In genomic region chr10:61448834-61449233, GRCm38 (mm10) we compare ENCODE assay signal across 25 mouse cellular contexts. TPM values are rescaled to one million over a fixed set of nuclear protein-coding genes. Genes with fewer than 3 reads are reported as not detected.
DNase-seq lines count a peak whose midpoint lies in the region; ATAC-seq and TF ChIP-seq lines count a peak whose summit lies in the region.
"Had no signal": no experiment of that assay in that cellular context is flagged by ENCODE, and none has a peak within 500 bp of the region (broad histone marks: within the 10 kb centered on the region; RNA-seq: fewer than 3 reads in every experiment).

No protein-coding gene starts in this region.

- WGBS in kidney, adult 2 months: 62% methylated on average over 3 of the region's 3 CpGs
- WGBS in liver, embryonic 16.5 days (ENCODE audit: insufficient replicate concordance): 36% methylated on average over 3 of the region's 3 CpGs
- WGBS in forebrain, embryonic 14.5 days: 85% methylated on average over 3 of the region's 3 CpGs

- peak; percentile 3 for DNase-seq in embryo, embryonic 10 days (ENCODE audit: low spot score)
- no peak for DNase-seq in embryo, embryonic 11 days
- no peak for DNase-seq in kidney, adult 2 months
- DNase-seq in kidney, postnatal 14 days: no peak
- DNase-seq in G1E (ENCODE audit: low spot score): no peak
- no peak for DNase-seq in forebrain, embryonic 14.5 days (ENCODE audit: low spot score)
- DNase-seq in cerebellum, postnatal 4 days (ENCODE audit: low spot score in 2 of 2): no peak
- DNase-seq: adrenal gland, postnatal 25 days; cerebellum, adult 9-11 months; forebrain, postnatal 0 days; heart, adult 11 months; kidney, postnatal 36 days; lung, postnatal 10 days; right cerebral cortex, adult 18-20 months; thymus, adult 2 months had no signal

- peaks cover 55% of the 10 kb centered on the region for H3K4me1 ChIP-seq in kidney, adult 2 months (ENCODE audit: control insufficient read depth, insufficient read depth, low read length)
- peaks cover 57% of the 10 kb centered on the region for H3K4me1 ChIP-seq in G1E (ENCODE audit: insufficient read depth, low read depth, low read length)
- H3K4me1 ChIP-seq in liver, embryonic 16.5 days (ENCODE audit: control insufficient read depth, low read depth, low read length): peaks cover 47% of the 10 kb centered on the region
- H3K4me1 ChIP-seq in forebrain, embryonic 14.5 days (ENCODE audit: control insufficient read depth, insufficient read depth, low read length): peaks cover 17% of the 10 kb centered on the region

- no peaks in the 10 kb centered on the region for H3K9me3 ChIP-seq in G1E (replicated peaks)
- no peaks in the 10 kb centered on the region for H3K9me3 ChIP-seq in liver, embryonic 16.5 days (replicated peaks; ENCODE audit: control insufficient read depth, low read length)
- H3K9me3 ChIP-seq in forebrain, embryonic 14.5 days (replicated peaks; ENCODE audit: control insufficient read depth, low read length): no peaks in the 10 kb centered on the region
- H3K9me3 ChIP-seq: limb, embryonic 13.5 days had no signal

- peak overlapping the region; percentile 7; the same call in 1 of the 2 replicates for H3K9ac ChIP-seq in liver, embryonic 16.5 days (ENCODE audit: low read depth, low read length)
- no peak overlapping the region for H3K9ac ChIP-seq in forebrain, embryonic 14.5 days (ENCODE audit: low read length)
- H3K9ac ChIP-seq: forebrain, postnatal 0 days; hindbrain, embryonic 14.5 days had no signal

- TF ChIP-seq CTCF in kidney, adult 2 months (conservative IDR thresholded peaks at IDR 0.05; ENCODE audit: insufficient read depth, insufficient read length, low read depth, low read length): no peak
- no peak for TF ChIP-seq CTCF in G1E (IDR thresholded peaks at IDR 0.05; ENCODE audit: low read depth, low read length)

- H3K36me3 ChIP-seq in kidney, adult 2 months (ENCODE audit: control insufficient read depth, insufficient read depth, low read length): no peaks in the 10 kb centered on the region
- H3K36me3 ChIP-seq in G1E (replicated peaks): peaks cover 57% of the 10 kb centered on the region
- H3K36me3 ChIP-seq in liver, embryonic 16.5 days (ENCODE audit: control insufficient read depth, insufficient read depth): peaks cover 6% of the 10 kb centered on the region
- H3K36me3 ChIP-seq in forebrain, embryonic 14.5 days (ENCODE audit: control insufficient read depth, insufficient read depth, low read length): peaks cover 5% of the 10 kb centered on the region; the same call in 1 of the 2 replicates

- H3K4me2 ChIP-seq in liver, embryonic 16.5 days (ENCODE audit: low read depth, low read length): peak overlapping the region; percentile 15; the same call in 1 of the 2 replicates
- H3K4me2 ChIP-seq in forebrain, embryonic 14.5 days (ENCODE audit: low read length): no peak overlapping the region
- H3K4me2 ChIP-seq: hindbrain, embryonic 14.5 days; limb, embryonic 13.5 days had no signal

- TF ChIP-seq POLR2A in kidney, adult 2 months (IDR thresholded peaks at IDR 0.05; ENCODE audit: low read depth, low read length): no peak

- ATAC-seq in G1E (ENCODE audit: extremely low read depth, insufficient number of reproducible peaks, low FRiP score, poor library complexity, severe bottlenecking): peak; percentile 23
- no peak for ATAC-seq in liver, embryonic 16.5 days (ENCODE audit: low read depth)
- ATAC-seq in forebrain, embryonic 14.5 days: no peak
- ATAC-seq: activated CD4-positive, CD25-positive, alpha-beta regulatory T cell, adult 4 months; forebrain, postnatal 0 days; intestine, postnatal 0 days; midbrain, embryonic 16.5 days; Patski had no signal

- no peaks in the 10 kb centered on the region for H3K27me3 ChIP-seq in kidney, adult 2 months (replicated peaks; ENCODE audit: control insufficient read depth, insufficient read depth, low read length)
- H3K27me3 ChIP-seq in G1E (ENCODE audit: insufficient read depth, low read length): no peaks in the 10 kb centered on the region
- H3K27me3 ChIP-seq in liver, embryonic 16.5 days (ENCODE audit: control insufficient read depth, insufficient read depth, low read depth, low read length): no peaks in the 10 kb centered on the region
- no peaks in the 10 kb centered on the region for H3K27me3 ChIP-seq in forebrain, embryonic 14.5 days (replicated peaks; ENCODE audit: control insufficient read depth, insufficient read depth, low read length)
- H3K27me3 ChIP-seq: limb, embryonic 13.5 days; Patski had no signal

- H3K4me3 ChIP-seq in kidney, adult 2 months (ENCODE audit: insufficient read depth, low read depth, low read length): no peak overlapping the region
- no peak overlapping the region; the same call in 1 of the 2 replicates for H3K4me3 ChIP-seq in G1E (ENCODE audit: low read depth, low read length)
- H3K4me3 ChIP-seq in liver, embryonic 16.5 days (ENCODE audit: low read depth, low read length): no peak overlapping the region
- H3K4me3 ChIP-seq in forebrain, embryonic 14.5 days (ENCODE audit: low read depth, low read length): no peak overlapping the region
- H3K4me3 ChIP-seq: limb, embryonic 13.5 days had no signal

- peak overlapping the region; percentile 44 for H3K27ac ChIP-seq in kidney, adult 2 months (ENCODE audit: insufficient read depth, low read depth, low read length)
- H3K27ac ChIP-seq in liver, embryonic 16.5 days (ENCODE audit: low read length): no peak overlapping the region
- no peak overlapping the region for H3K27ac ChIP-seq in forebrain, embryonic 14.5 days (ENCODE audit: low read depth, low read length)
- H3K27ac ChIP-seq: limb, embryonic 13.5 days had no signal

RNA-seq across cellular contexts. Expression of gene Eif4ebp2, which starts 3.6 kb away (rescaled TPM):
- polyA plus RNA-seq in kidney, adult 2 months (2012; rRNA removed): 127 and 128 TPM in 2 replicates
- total RNA-seq in G1E (2014; fragmentation: Nextera tagmentation): 184 and 214 TPM in 2 replicates
- 8.9 and 9.4 TPM in 2 replicates for total RNA-seq in G1E (2017)
- polyA plus RNA-seq in G1E (2012): 96.4 and 118 TPM in 2 replicates
- polyA plus RNA-seq in liver, embryonic 16.5 days (2015; fragmentation: Nextera tagmentation; extraction: Ambion mirVana): 36.4 and 39.4 TPM in 2 replicates
- polyA plus RNA-seq in forebrain, embryonic 14.5 days (2014; fragmentation: Nextera tagmentation; extraction: Ambion mirVana): 50.0 and 51.3 TPM in 2 replicates

RNA-seq across cellular contexts. Expression of gene Lrrc20, which starts 26.8 kb away (rescaled TPM):
- polyA plus RNA-seq in kidney, adult 2 months (2012; rRNA removed): 4.0 and 4.6 TPM in 2 replicates
- 7.4 and 7.7 TPM in 2 replicates for total RNA-seq in G1E (2014; fragmentation: Nextera tagmentation)
- 4.2 TPM in 2 replicates for total RNA-seq in G1E (2017)
- polyA plus RNA-seq in G1E (2012): 8.4 and 11.1 TPM in 2 replicates
- polyA plus RNA-seq in liver, embryonic 16.5 days (2015; fragmentation: Nextera tagmentation; extraction: Ambion mirVana): 5.1 and 5.5 TPM in 2 replicates
- polyA plus RNA-seq in forebrain, embryonic 14.5 days (2014; fragmentation: Nextera tagmentation; extraction: Ambion mirVana): 21.3 TPM in 2 replicates

RNA-seq across cellular contexts. Expression of gene Nodal, which starts 31.1 kb away (rescaled TPM):
- 0.06 and 0.12 TPM in 2 replicates for polyA plus RNA-seq in kidney, adult 2 months (2012; rRNA removed)
- not detected in 2 replicates for total RNA-seq in G1E (2014; fragmentation: Nextera tagmentation)
- total RNA-seq in G1E (2017): not detected in 2 replicates
- polyA plus RNA-seq in G1E (2012): not detected in 2 replicates
- 0.46 and 0.88 TPM in 2 replicates for polyA plus RNA-seq in liver, embryonic 16.5 days (2015; fragmentation: Nextera tagmentation; extraction: Ambion mirVana)
- polyA plus RNA-seq in forebrain, embryonic 14.5 days (2014; fragmentation: Nextera tagmentation; extraction: Ambion mirVana): 0.14 TPM in 1 of 2 replicates, not detected in the other
- total RNA-seq: adrenal gland, postnatal 25 days; forebrain, postnatal 0 days; layer of hippocampus, postnatal 10 days; megakaryocyte-erythroid progenitor cell, adult 5-6 weeks had no signal
- polyA plus RNA-seq: activated CD4-positive, CD25-positive, alpha-beta regulatory T cell, adult 4 months; Patski; stomach, embryonic 14.5 days had no signal
